11 mouse cellular contexts compared by ENCODE assay signal in genomic region chr8:120036111-120036510, GRCm38 (mm10). TPM values are rescaled to one million over a fixed set of nuclear protein-coding genes. Genes with fewer than 3 reads are reported as not detected.
DNase-seq lines count a peak whose midpoint lies in the region.
"Had no signal": no experiment of that assay in that cellular context is flagged by ENCODE, and none has a peak within 500 bp of the region (broad histone marks: within the 10 kb centered on the region; RNA-seq: fewer than 3 reads in every experiment).

No protein-coding gene starts in this region.

- intact Hi-C loops in heart, postnatal 25 days (cut with DNase I), result no loop called here
- intact Hi-C loops in gastrocnemius, postnatal 14 days (cut with DNase I; ENCODE audit: low total_unique reads), result no loop called here

- peak; percentile 96 for DNase-seq in heart, adult 11 months
- DNase-seq in heart, postnatal 25 days (ENCODE audit: low spot score), result no peak
- peak; percentile 51 for DNase-seq in 3134 (ENCODE audit: extremely low read depth, insufficient read length, low spot score)
- peak; percentile 40 for DNase-seq in adrenal gland, adult 8-10 months
- DNase-seq in gastrocnemius, postnatal 14 days, result peak; percentile 48
- DNase-seq in c-Kit-positive CD71-positive TER-119-positive erythroid progenitor cells, embryonic 14.5 days (ENCODE audit: low spot score), result no peak
- no peak for DNase-seq in thymus, postnatal 36 days
- no peak for DNase-seq in cerebellum, adult 11 months
- DNase-seq: cerebellum, adult 11-12 months; kidney, postnatal 25 days; thymus, postnatal 25 days had no signal

RNA-seq across cellular contexts. Expression of gene Crispld2, which starts 43.9 kb away (rescaled TPM):
- 10 to 100 TPM; 21.7 to 25.7 TPM for total RNA-seq in heart, postnatal 25 days (2021)
- 10 to 100 TPM in 2 of 4 experiments, 1 to 10 TPM in 2; 7.4 to 14.4 (median 10.5) TPM for total RNA-seq in adrenal gland, adult 8-10 months (2022)
- 1 to 10 TPM; 5.7 to 5.9 TPM for total RNA-seq in gastrocnemius, postnatal 14 days (2021)

Comparison
In these comparisons a context has a peak if more than half of its experiments do, and no peak if none do; other contexts are left out.
1. DNase-seq: peak in heart, adult 11 months (single experiment), 3134 (single experiment), adrenal gland, adult 8-10 months (single experiment) and gastrocnemius, postnatal 14 days (single experiment); none in heart, postnatal 25 days (single experiment), c-Kit-positive CD71-positive TER-119-positive erythroid progenitor cells, embryonic 14.5 days (single experiment), thymus, postnatal 36 days (0 of 2) and cerebellum, adult 11 months (single experiment).